Mouse (Mus musculus): ENCODE results near the gene Coa3. TPM values are rescaled to one million over a fixed set of nuclear protein-coding genes. Genes with fewer than 3 reads are reported as not detected.

The Coa3 gene
- total and polyA plus RNA-seq, 3 experiments = 120 to 325 TPM; not detected in 1

DNA sequence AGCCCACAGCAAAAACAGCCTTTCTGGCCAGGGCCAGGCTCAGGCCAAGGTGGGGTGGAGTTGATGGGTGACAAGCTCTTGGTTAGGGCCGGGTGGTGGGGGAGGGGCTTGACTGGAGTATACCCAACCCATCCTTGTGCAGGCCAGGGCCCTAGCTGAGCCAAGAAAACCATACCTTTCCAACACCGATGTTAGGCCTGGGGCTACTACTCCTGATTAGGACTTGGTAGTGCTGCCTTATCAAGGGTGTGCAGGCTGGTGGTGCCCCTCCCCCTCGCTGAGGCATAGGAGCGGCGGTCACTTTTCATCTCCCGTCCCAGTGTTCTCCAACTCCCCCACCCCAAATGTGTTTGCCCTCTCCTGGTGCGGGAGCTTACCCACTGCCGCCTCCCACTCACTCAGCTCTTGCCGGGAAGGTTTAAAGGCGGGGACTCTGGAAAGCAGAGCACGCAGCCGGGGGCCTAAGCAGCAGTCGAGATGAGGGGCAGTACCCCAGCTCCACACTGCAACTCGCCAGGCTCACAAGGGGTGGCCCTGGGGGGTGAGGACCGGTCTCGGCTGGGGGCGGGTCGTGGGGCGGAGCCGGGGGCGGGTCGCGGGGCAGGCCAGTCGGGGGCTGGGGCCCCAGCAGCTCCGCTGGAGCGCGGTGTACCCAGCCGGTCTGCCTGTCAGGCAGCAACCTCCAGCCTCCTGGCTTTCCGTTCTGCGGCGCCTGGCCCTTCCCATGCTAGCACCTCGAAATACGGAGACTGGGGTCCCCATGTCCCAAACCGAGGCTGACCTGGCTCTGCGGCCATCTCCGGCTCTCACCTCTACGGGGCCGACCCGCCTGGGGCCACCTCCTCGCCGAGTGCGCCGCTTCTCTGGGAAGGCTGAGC lies 18.7 kb downstream of the Coa3 start, which contains the start of gene Wnk4:
Gene Wnk4, plus strand, starts transcription at position 620 of the 878 bp plus-strand sequence.
- H3K9me3 ChIP-seq (replicated peaks; ENCODE audit: insufficient read depth, low read length) = no peaks in the 10 kb centered on the region
- peaks cover 3 to 20% of the 10 kb centered on the region in 2 experiments; a peak in 3 of 4 replicates for H3K4me1 ChIP-seq (ENCODE audit: control insufficient read depth in 1 of 2, insufficient read depth in 2 of 2, low read length in 2 of 2)
- H3K4me3 ChIP-seq (ENCODE audit: control insufficient read depth in 1 of 2, insufficient read depth in 1 of 2, low read depth in 2 of 2, low read length in 2 of 2) = peak within 1 kb of the TSS; percentile 72 to 80
- H3K79me2 ChIP-seq (ENCODE audit: control insufficient read depth, insufficient read depth, low read length, poor library complexity) = peaks cover 3% of the 10 kb centered on the region; the same call in 1 of the 2 replicates
- H3K27ac ChIP-seq (ENCODE audit: control insufficient read depth, low read depth, low read length) = peak within 1 kb of the TSS; percentile 23
- no peaks in the 10 kb centered on the region; a peak in 1 of 4 replicates for H3K27me3 ChIP-seq (ENCODE audit: control insufficient read depth in 1 of 2, insufficient read depth in 2 of 2, low read length in 2 of 2)
- peak within 1 kb of the TSS; percentile 80 for H3K9ac ChIP-seq (ENCODE audit: control insufficient read depth, low read depth, low read length, poor library complexity, severe bottlenecking)
- TF ChIP-seq TCF12 (IDR thresholded peaks at IDR 0.05; ENCODE audit: low read depth, low read length) (peak; percentile 89), USF1 (IDR thresholded peaks at IDR 0.05; ENCODE audit: low read depth, low read length) (no peak), MAX (IDR thresholded peaks at IDR 0.05; ENCODE audit: low read length) (peak; percentile 43; the same call in 1 of the 2 replicates), CHD2 (IDR thresholded peaks at IDR 0.05; ENCODE audit: low read length) (peak; percentile 68), USF2 (IDR thresholded peaks at IDR 0.05; ENCODE audit: borderline replicate concordance in 1 of 2, insufficient read depth in 1 of 2, low read depth in 1 of 2, low read length in 2 of 2) (no peak), MAZ (IDR thresholded peaks at IDR 0.05; ENCODE audit: low read depth, low read length) (peak; percentile 75), SMC3 (IDR thresholded peaks at IDR 0.05; ENCODE audit: low read depth, low read length) (peak; percentile 26; the same call in 1 of the 2 replicates), ZKSCAN1 (IDR thresholded peaks at IDR 0.05; ENCODE audit: low read depth, low read length) (no peak), POLR2A (IDR thresholded peaks at IDR 0.05; ENCODE audit: control insufficient read depth in 1 of 2, insufficient read depth in 1 of 2, low read depth in 1 of 2, low read length in 2 of 2, poor library complexity in 1 of 2) (peak; percentile 51 to 58; a peak in 2 of 4 replicates), RAD21 (IDR thresholded peaks at IDR 0.05; ENCODE audit: low read depth, low read length) (no peak), HCFC1 (IDR thresholded peaks at IDR 0.05; ENCODE audit: low read depth, low read length) (peak; percentile 58), GATA1 (IDR thresholded peaks at IDR 0.05; ENCODE audit: low read depth, low read length) (peak; percentile 85), ETS1 (IDR thresholded peaks at IDR 0.05; ENCODE audit: low read depth, low read length) (peak; percentile 40; the same call in 1 of the 2 replicates), MYC (IDR thresholded peaks at IDR 0.05; ENCODE audit: low read depth, low read length) (no peak), MYB (IDR thresholded peaks at IDR 0.05; ENCODE audit: low read depth, low read length) (peak; percentile 28; the same call in 1 of the 2 replicates), BHLHE40 (IDR thresholded peaks at IDR 0.05; ENCODE audit: borderline replicate concordance, low read depth, low read length) (no peak), TAL1 (IDR thresholded peaks at IDR 0.05; ENCODE audit: low read length) (peak; percentile 93), EP300 (IDR thresholded peaks at IDR 0.05; ENCODE audit: low read depth in 1 of 2, low read length in 2 of 2) (peak; percentile 76 to 83), ZNF384 (IDR thresholded peaks at IDR 0.05; ENCODE audit: low read depth, low read length) (no peak), SIN3A (IDR thresholded peaks at IDR 0.05; ENCODE audit: low read length) (peak; percentile 53), RCOR1 (IDR thresholded peaks at IDR 0.05; ENCODE audit: low read depth, low read length) (peak; percentile 63)
- peaks cover 0 to 10% of the 10 kb centered on the region in 2 experiments; a peak in 2 of 4 replicates for H3K36me3 ChIP-seq (ENCODE audit: control insufficient read depth in 1 of 2, insufficient read depth in 2 of 2, low read length in 2 of 2)
- DNase-seq (ENCODE audit: low read depth, low spot score) = peak; percentile 78

Measured in MEL (cell line).